Mouse (Mus musculus): Measurements from ENCODE around the gene Mybbp1a. TPM values are rescaled to one million over a fixed set of nuclear protein-coding genes. Genes with fewer than 3 reads are reported as not detected.
A peak's percentile ranks its signal among the peaks of the same experiment; 100 is the strongest.

Gene Mybbp1a
- polyA plus RNA-seq, 1 experiment from 2014 or later, result 63.1 TPM

GRCm38 (mm10) chr11:72455694-72456093 lies 14.5 kb downstream of the Mybbp1a start:
- 28% methylated on average over 5 of the region's 5 CpGs for WGBS
- Histone ChIP-seq H3K36me3 (peaks cover 61% of the 10 kb centered on the region), H3K4me3 (replicated peaks) (no peak overlapping the region), H3K9me3 (replicated peaks) (no peaks in the 10 kb centered on the region), H3K27me3 (replicated peaks) (no peaks in the 10 kb centered on the region), H3K4me1 (0 out of 2 replicates have a peak, but pooled peaks cover 3% of the 10 kb centered on the region), H3K9ac (replicated peaks) (no peak overlapping the region), H3K27ac (replicated peaks) (no peak overlapping the region), H3K4me2 (no peak overlapping the region)
- no peak for ATAC-seq (ENCODE audit: low FRiP score)

DNA sequence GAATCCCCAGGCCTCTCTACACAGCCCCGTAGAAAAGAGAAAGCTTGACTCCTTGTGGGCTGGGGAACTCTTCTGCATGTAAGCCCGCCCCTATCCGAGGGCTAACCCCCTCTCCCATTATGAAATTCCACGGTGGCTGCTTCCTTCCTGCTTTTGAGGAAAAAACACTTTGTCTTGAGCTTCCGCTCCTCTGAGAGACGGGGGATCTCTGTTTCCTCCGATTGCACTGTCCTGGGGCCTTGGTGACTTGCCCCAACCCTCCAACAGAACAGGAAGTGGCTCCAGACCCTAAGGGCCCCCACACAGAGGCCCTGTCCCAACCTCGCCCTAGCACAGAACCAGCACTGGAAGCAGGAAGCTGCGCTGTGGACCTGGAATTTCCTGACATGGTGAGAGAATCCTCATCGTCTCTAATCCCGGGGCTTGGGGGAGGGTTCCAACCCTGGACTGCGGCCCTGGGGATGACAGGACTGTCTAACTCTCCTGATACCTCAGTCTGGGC lies 16.9 kb downstream of the Mybbp1a start:
- Histone ChIP-seq H3K9me3 (replicated peaks) (no peaks in the 10 kb centered on the region), H3K27ac (replicated peaks) (no peak overlapping the region), H3K4me3 (replicated peaks) (no peak overlapping the region), H3K9ac (replicated peaks) (no peak overlapping the region), H3K27me3 (replicated peaks) (no peaks in the 10 kb centered on the region), H3K4me2 (no peak overlapping the region), H3K4me1 (0 out of 2 replicates have a peak, but pooled peaks cover 3% of the 10 kb centered on the region), H3K36me3 (peaks cover 58% of the 10 kb centered on the region)
- ATAC-seq (ENCODE audit: low FRiP score), result no peak
- 79% methylated on average over 12 of the region's 12 CpGs for WGBS

GRCm38 (mm10) chr11:72458502-72458901 lies 17.3 kb downstream of the Mybbp1a start:
- peaks cover 59% of the 10 kb centered on the region for H3K36me3 ChIP-seq
- WGBS, result 81% methylated on average over 3 of the region's 3 CpGs
- no peak overlapping the region for H3K4me2 ChIP-seq
- H3K27me3 ChIP-seq (replicated peaks), result no peaks in the 10 kb centered on the region
- 0 out of 2 replicates have a peak, but pooled peaks cover 3% of the 10 kb centered on the region for H3K4me1 ChIP-seq
- no peak overlapping the region for H3K27ac ChIP-seq (replicated peaks)
- ATAC-seq (ENCODE audit: low FRiP score), result no peak
- H3K9me3 ChIP-seq (replicated peaks), result no peaks in the 10 kb centered on the region
- no peak overlapping the region for H3K9ac ChIP-seq (replicated peaks)
- H3K4me3 ChIP-seq (replicated peaks), result no peak overlapping the region

GRCm38 (mm10) chr11:72461500-72461981 lies 20.4 kb downstream of the Mybbp1a start:
- 56% methylated on average over 5 of the region's 5 CpGs for WGBS
- H3K36me3 ChIP-seq, result peaks cover 50% of the 10 kb centered on the region
- no peak overlapping the region; the same call in 1 of the 2 replicates for H3K27ac ChIP-seq (replicated peaks)

GRCm38 (mm10) chr11:72464821-72465220 lies 23.7 kb downstream of the Mybbp1a start:
- Histone ChIP-seq H3K4me2 (no peak overlapping the region), H3K4me1 (peaks cover 21% of the 10 kb centered on the region), H3K4me3 (replicated peaks) (no peak overlapping the region), H3K27ac (replicated peaks) (no peak overlapping the region), H3K9ac (replicated peaks) (no peak overlapping the region), H3K27me3 (replicated peaks) (no peaks in the 10 kb centered on the region), H3K9me3 (replicated peaks) (no peaks in the 10 kb centered on the region), H3K36me3 (peaks cover 30% of the 10 kb centered on the region)
- 57% methylated on average over 3 of the region's 3 CpGs for WGBS
- ATAC-seq (ENCODE audit: low FRiP score), result no peak

More at GRCm38 (mm10) chr11:72461500-72461981, 20.4 kb downstream of the Mybbp1a start:
- Histone ChIP-seq H3K4me3 (replicated peaks) (no peak overlapping the region), H3K9ac (replicated peaks) (no peak overlapping the region), H3K9me3 (replicated peaks) (no peaks in the 10 kb centered on the region), H3K4me2 (no peak overlapping the region), H3K27me3 (replicated peaks) (no peaks in the 10 kb centered on the region), H3K4me1 (peaks cover 6% of the 10 kb centered on the region; the same call in 1 of the 2 replicates)
- ATAC-seq (ENCODE audit: low FRiP score), result no peak

GRCm38 (mm10) chr11:72465978-72466693 lies 25.0 kb downstream of the Mybbp1a start:
- no peak overlapping the region for H3K9ac ChIP-seq (replicated peaks)
- H3K4me1 ChIP-seq, result peaks cover 28% of the 10 kb centered on the region
- 71% methylated on average over 11 of the region's 11 CpGs for WGBS
- H3K27ac ChIP-seq (replicated peaks), result 0 out of 2 replicates have a peak overlapping the region, but pooled peaks have one; percentile 30
- no peak for ATAC-seq (ENCODE audit: low FRiP score)
- H3K36me3 ChIP-seq, result peaks cover 25% of the 10 kb centered on the region
- no peak overlapping the region for H3K4me3 ChIP-seq (replicated peaks)
- H3K9me3 ChIP-seq (replicated peaks), result no peaks in the 10 kb centered on the region
- no peak overlapping the region for H3K4me2 ChIP-seq
- no peaks in the 10 kb centered on the region for H3K27me3 ChIP-seq (replicated peaks)

GRCm38 (mm10) chr11:72466694-72467507 lies 25.7 kb downstream of the Mybbp1a start:
- peaks cover 28% of the 10 kb centered on the region for H3K4me1 ChIP-seq
- WGBS, result 71% methylated on average over 11 of the region's 11 CpGs

DNA sequence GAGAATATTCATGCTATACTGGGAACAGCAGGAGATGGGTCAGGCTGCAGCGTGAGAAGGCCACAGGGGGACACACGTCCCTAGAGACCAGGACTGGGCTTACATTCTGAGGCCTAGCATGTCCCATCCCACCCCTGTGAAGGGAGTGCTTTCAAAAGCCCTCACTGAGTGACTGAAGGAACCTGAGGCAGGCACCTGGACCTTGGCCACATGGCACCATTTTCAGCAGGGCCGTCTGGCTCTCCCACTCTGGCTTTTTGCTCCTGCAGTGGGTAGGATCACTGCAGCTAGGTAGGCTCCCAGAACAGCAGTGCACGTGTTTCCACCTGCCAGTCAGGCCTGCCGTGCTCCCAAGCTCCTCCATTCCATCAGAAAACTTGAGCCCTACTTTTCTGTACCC lies 27.4 kb downstream of the Mybbp1a start:
- no peak overlapping the region for H3K4me2 ChIP-seq
- peaks cover 28% of the 10 kb centered on the region for H3K4me1 ChIP-seq
- peaks cover 14% of the 10 kb centered on the region for H3K36me3 ChIP-seq
- no peaks in the 10 kb centered on the region for H3K9me3 ChIP-seq (replicated peaks)
- H3K27ac ChIP-seq (replicated peaks), result peak overlapping the region; percentile 63; the same call in 1 of the 2 replicates
- WGBS, result 74% methylated on average over 5 of the region's 5 CpGs
- ATAC-seq (ENCODE audit: low FRiP score), result no peak
- no peak overlapping the region for H3K9ac ChIP-seq (replicated peaks)
- H3K4me3 ChIP-seq (replicated peaks), result no peak overlapping the region
- H3K27me3 ChIP-seq (replicated peaks), result no peaks in the 10 kb centered on the region

More at GRCm38 (mm10) chr11:72466694-72467507, 25.7 kb downstream of the Mybbp1a start:
- no peak overlapping the region for H3K4me3 ChIP-seq (replicated peaks)
- H3K4me2 ChIP-seq, result no peak overlapping the region
- peak overlapping the region; percentile 48 for H3K27ac ChIP-seq (replicated peaks)
- no peak for ATAC-seq (ENCODE audit: low FRiP score)
- no peaks in the 10 kb centered on the region for H3K27me3 ChIP-seq (replicated peaks)
- H3K9me3 ChIP-seq (replicated peaks), result no peaks in the 10 kb centered on the region
- no peak overlapping the region for H3K9ac ChIP-seq (replicated peaks)
- peaks cover 20% of the 10 kb centered on the region for H3K36me3 ChIP-seq

DNA sequence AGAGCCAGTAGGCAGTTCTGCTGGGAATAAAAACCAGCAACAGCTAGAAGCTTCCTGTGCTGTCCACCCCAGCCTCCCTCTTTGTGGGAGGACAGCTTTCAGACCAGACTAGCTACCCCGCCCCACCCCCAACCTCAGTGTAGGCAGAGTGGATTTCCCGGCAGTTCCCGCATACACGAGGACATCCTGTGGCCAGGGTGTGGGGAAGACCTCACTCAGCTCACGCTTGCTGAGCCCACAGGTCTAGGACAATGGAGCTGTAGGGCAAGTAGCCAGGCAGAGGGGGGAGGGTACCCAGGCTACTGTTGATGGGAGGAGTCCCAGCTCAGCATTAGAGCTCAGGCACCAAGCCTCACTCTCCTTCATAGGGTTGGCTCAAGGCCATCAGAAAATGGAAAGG lies 28.1 kb downstream of the Mybbp1a start:
- H3K9ac ChIP-seq (replicated peaks), result no peak overlapping the region
- H3K9me3 ChIP-seq (replicated peaks), result no peaks in the 10 kb centered on the region
- H3K4me3 ChIP-seq (replicated peaks), result no peak overlapping the region
- H3K27ac ChIP-seq (replicated peaks), result peak overlapping the region; percentile 63
- ATAC-seq (ENCODE audit: low FRiP score), result peak; percentile 56; the same call in 1 of the 2 replicates
- H3K36me3 ChIP-seq, result peaks cover 11% of the 10 kb centered on the region
- H3K4me2 ChIP-seq, result no peak overlapping the region
- 29% methylated on average over 5 of the region's 5 CpGs for WGBS
- peaks cover 28% of the 10 kb centered on the region for H3K4me1 ChIP-seq
- H3K27me3 ChIP-seq (replicated peaks), result no peaks in the 10 kb centered on the region

GRCm38 (mm10) chr11:72470004-72470403 lies 28.8 kb downstream of the Mybbp1a start:
- Histone ChIP-seq H3K4me2 (no peak overlapping the region), H3K9ac (replicated peaks) (no peak overlapping the region), H3K4me3 (replicated peaks) (no peak overlapping the region), H3K36me3 (peaks cover 15% of the 10 kb centered on the region), H3K9me3 (replicated peaks) (no peaks in the 10 kb centered on the region), H3K27me3 (replicated peaks) (no peaks in the 10 kb centered on the region), H3K4me1 (peaks cover 28% of the 10 kb centered on the region), H3K27ac (replicated peaks) (no peak overlapping the region)
- no peak for ATAC-seq (ENCODE audit: low FRiP score)
- WGBS, result 73% methylated on average over 4 of the region's 4 CpGs

- ATAC-seq (ENCODE audit: low FRiP score), result no peak
- Histone ChIP-seq H3K4me2 (no peak overlapping the region), H3K27ac (replicated peaks) (no peak overlapping the region), H3K4me1 (peaks cover 36% of the 10 kb centered on the region), H3K9me3 (replicated peaks) (no peaks in the 10 kb centered on the region), H3K27me3 (replicated peaks) (no peaks in the 10 kb centered on the region), H3K36me3 (peaks cover 15% of the 10 kb centered on the region), H3K4me3 (replicated peaks) (no peak overlapping the region), H3K9ac (replicated peaks) (no peak overlapping the region)
- 70% methylated on average over 6 of the region's 6 CpGs for WGBS
These were observed 30.2 kb downstream of the Mybbp1a start for GRCm38 (mm10) chr11:72471381-72471780.

Measured in neural tube, embryonic 15.5 days (tissue).